Mouse (Mus musculus) forelimb bud, embryonic 11.5 days (tissue): ENCODE data around the gene Tgfb1.

Source experiments
- DNase-seq: peaks from one replicate; pipeline ENCODE4 v3.0.0-alpha.2; 2012; ENCODE audit warnings: low read depth, low spot score

The Tgfb1 gene

DNA sequence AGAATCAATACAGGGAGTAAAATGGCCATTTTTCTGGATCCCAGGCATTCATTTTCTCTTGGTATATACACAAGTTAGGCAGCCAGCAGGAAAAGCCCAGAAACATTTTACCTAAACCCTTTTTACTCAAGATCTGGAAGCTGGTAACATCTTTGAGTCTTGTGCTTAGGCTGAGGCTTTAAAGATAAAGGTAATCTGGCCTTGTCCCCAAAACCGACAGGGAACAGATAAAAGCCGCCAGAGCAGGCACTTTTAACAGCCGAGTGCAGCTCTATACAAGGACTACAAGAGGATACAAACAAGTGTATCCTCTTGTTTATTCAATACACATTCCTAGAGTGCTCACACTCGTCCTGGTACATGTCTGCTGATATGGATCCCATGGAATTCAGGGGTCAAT lies 48.2 kb downstream of the Tgfb1 start:
- no peak for DNase-seq

DNA sequence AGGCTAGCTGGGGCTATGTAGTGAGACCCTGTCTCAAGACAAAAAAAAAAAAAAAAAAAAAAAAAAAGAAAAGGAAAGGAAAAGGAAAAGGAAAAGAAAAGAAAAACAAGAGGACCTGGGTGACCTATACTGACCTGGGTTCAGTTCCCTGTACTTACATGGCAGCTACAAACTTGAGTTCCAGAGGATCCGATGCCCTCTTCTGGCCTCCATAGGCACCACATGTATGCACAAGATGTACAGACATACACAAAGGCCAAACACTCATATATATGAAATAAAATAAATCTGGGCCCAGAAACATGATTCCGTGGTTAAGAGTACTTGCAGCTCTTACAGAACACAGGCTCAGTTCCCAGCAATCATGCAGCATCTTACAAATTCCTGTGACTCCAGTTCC lies 50.1 kb downstream of the Tgfb1 start:
- DNase-seq, result no peak

DNA sequence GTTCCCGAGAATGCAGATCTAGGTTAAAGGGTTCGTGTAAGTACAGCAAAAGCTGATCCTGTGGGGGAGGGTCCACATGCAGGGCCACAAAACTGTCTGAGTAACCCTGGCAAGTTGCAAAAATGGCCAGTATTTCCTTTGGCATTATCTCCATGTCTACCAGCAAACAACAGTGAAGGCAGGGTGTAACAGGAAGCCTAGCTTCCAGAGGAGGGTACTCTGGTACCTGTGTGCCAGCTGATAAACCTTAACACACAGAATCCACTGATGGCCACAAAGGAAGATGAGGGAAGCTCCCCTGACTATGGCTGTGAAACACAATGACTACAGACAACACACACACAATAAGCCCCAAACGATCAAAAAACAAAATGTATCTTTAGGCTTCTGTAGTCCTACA lies 51.5 kb downstream of the Tgfb1 start:
- DNase-seq, result no peak

DNA sequence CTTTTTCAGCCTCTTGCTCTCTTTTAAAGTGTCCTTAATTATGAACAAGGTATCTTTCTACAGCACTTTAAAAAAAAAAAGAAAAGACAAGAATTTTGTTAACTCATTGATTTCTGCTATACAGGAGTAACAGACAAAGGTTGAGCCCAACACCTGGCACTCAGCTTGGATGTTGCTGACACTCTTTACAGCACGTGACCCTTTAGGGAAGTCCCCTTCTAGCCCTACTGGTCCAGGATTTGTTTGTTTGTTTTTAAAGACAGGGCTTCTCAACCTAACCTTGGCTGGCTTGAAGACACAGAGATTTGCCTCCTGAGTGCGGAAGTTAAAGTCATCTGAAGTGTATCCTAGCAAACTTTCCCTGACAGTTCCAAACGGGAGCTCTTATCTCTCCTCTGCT lies 60.0 kb downstream of the Tgfb1 start:
- no peak for DNase-seq

DNA sequence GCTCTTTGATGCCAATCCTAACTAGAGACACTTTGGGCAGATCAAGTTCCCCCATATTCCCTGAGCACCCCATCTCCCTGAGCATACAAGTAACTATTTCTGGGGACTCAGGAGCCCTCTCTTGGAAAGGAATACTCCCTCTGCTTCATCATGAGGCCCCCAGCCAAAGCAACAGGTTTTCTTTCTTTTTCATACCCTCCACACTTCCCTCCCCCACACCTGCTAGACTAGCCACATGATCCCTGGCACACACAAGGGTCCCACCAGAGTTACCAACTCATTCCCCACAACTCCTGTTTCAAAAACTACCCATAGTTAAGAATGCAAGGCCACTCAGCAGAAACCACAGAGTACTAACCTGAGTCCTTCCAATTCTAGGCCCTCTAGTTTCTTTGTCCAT lies 66.3 kb downstream of the Tgfb1 start:
- DNase-seq, result no peak

DNA sequence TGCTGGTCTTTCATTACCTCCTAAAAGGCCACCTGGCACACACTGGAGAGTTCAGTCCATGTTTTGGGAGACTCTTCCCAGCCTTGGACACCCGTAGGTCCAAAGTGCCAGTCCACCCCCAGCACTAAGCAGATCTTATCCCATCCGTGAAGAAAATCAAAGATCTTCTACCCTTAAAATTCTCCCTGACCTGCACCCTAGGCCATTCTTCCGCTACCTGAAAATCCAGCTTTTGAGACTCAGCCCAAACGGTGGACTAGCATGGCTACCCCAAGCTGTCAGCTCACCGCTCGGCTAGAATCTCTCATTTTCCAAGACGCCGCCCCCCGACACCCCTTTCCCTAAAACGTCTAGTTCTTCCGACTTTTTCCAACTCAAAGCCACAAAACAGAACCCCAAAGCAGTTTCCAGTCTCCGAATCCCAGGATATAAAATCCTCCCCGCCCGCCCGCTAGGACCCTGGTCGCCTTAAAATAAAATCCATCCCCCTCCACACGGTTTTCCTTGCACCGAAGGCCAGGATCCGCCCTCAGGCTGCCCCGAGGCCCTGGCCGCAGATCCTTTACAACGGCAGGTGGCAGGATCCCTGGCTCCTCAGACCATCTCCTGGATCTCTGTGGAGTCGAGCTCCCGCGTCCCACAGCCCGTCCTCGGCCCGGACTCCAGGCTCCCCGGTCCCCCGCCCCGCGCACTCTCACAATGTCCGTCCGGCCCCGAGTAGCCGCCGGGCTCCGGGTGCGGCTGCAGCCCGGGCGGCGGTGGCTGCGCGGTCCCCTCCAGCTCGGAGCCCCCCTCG lies 67.0 kb downstream of the Tgfb1 start:
- DNase-seq, result peak; percentile 5

DNA sequence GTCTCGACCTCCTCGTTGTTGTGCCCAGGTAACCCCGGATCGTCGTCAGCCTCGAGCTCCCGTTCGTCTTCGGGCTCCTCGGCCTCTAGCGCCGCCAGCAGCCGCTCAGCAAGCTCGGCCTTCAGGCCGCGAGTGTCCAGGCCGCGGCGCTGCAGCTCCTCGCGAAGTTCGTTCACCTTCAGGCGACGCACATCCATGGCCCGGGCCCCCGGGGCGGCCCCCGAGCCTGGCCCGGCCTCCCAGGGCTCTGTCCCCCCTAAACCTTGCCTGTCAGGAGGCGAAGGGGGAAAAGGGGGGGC lies 67.6 kb downstream of the Tgfb1 start:
- DNase-seq, result no peak
